Mouse (Mus musculus) erythroblast, embryonic 14.5 days (primary cell): ENCODE measurements around the gene Prss45. TPM values are rescaled to one million over a fixed set of nuclear protein-coding genes. Genes with fewer than 3 reads are reported as not detected.
A peak's percentile ranks its signal among the peaks of the same experiment; 100 is the strongest.

Experiments used
- H3K27me3 ChIP-seq: 2 replicates; pipeline ENCODE4 v1.6.1; 2012; ENCODE audit warnings: inconsistent platforms; ENCODE audit not compliant: control insufficient read depth
- H3K36me3 ChIP-seq: 2 replicates; pipeline ENCODE4 v1.6.1; 2012; ENCODE audit warnings: mild to moderate bottlenecking, inconsistent platforms; ENCODE audit not compliant: control insufficient read depth
- H3K4me1 ChIP-seq: 2 replicates; pipeline ENCODE4 v1.6.1; 2012; ENCODE audit warnings: inconsistent platforms; ENCODE audit not compliant: control insufficient read depth
- H3K4me3 ChIP-seq: replicated peaks from 2 replicates; pipeline ENCODE3; 2012; ENCODE audit warnings: moderate library complexity, mild to moderate bottlenecking, inconsistent platforms
- H3K9me3 ChIP-seq: 2 replicates; pipeline ENCODE4 v1.6.1; 2012; ENCODE audit warnings: low read length, inconsistent platforms, mixed read lengths; ENCODE audit not compliant: control insufficient read depth
- GATA1 ChIP-seq: IDR thresholded peaks from 2 replicates; pipeline ENCODE4 v1.6.1; 2012; ENCODE audit warnings: low read length, inconsistent platforms, mixed read lengths
- TAL1 ChIP-seq: IDR thresholded peaks from 3 replicates; pipeline ENCODE4 v1.6.1; 2012; ENCODE audit warnings: low read length, inconsistent platforms, mixed read lengths
- polyA plus RNA-seq: library from polyadenylated mRNA; stranded (reverse); fragments of >175 nt; gene quantifications from 2 replicates; pipeline ENCODE4 v1.2.3, GENCODE M21; 2012

Prss45 gene
- polyA plus RNA-seq, 1 experiment, result not detected

- no peaks in the 10 kb centered on the region for H3K27me3 ChIP-seq
- TF ChIP-seq GATA1 (no peak), TAL1 (no peak)
Measured at GRCm38 (mm10) chr9:110849162-110849561, 14.8 kb downstream of the Prss45 start.

GRCm38 (mm10) chr9:110855903-110856302, 21.5 kb downstream of the Prss45 start:
- Histone ChIP-seq H3K9me3 (no peaks in the 10 kb centered on the region), H3K27me3 (peaks cover 13% of the 10 kb centered on the region), H3K36me3 (no peaks in the 10 kb centered on the region), H3K4me3 (no peak overlapping the region), H3K4me1 (peaks cover 23% of the 10 kb centered on the region)
- TF ChIP-seq GATA1 (no peak), TAL1 (no peak)

More at GRCm38 (mm10) chr9:110849162-110849561, 14.8 kb downstream of the Prss45 start:
- H3K4me1 ChIP-seq, result no peaks in the 10 kb centered on the region
- no peak overlapping the region for H3K4me3 ChIP-seq
- H3K36me3 ChIP-seq, result no peaks in the 10 kb centered on the region
- H3K9me3 ChIP-seq, result no peaks in the 10 kb centered on the region

- Histone ChIP-seq H3K27me3 (peaks cover 13% of the 10 kb centered on the region), H3K4me1 (peaks cover 23% of the 10 kb centered on the region), H3K4me3 (no peak overlapping the region), H3K9me3 (no peaks in the 10 kb centered on the region), H3K36me3 (no peaks in the 10 kb centered on the region)
- no peak for TF ChIP-seq TAL1
- TF ChIP-seq GATA1, result no peak
Measured at GRCm38 (mm10) chr9:110856920-110857319, 22.5 kb downstream of the Prss45 start.

- H3K9me3 ChIP-seq, result no peaks in the 10 kb centered on the region
- H3K36me3 ChIP-seq, result no peaks in the 10 kb centered on the region
- no peak for TF ChIP-seq TAL1
- TF ChIP-seq GATA1, result no peak
- H3K4me1 ChIP-seq, result peaks cover 23% of the 10 kb centered on the region
- peak within 1 kb of the TSS; percentile 55 for H3K4me3 ChIP-seq
- peaks cover 13% of the 10 kb centered on the region for H3K27me3 ChIP-seq
Measured at GRCm38 (mm10) chr9:110857781-110858472, 23.5 kb downstream of the Prss45 start, which contains the start of gene Prss50. TSS of gene Prss50 (plus strand) at chr9:110857967.

- Histone ChIP-seq H3K4me1 (peaks cover 23% of the 10 kb centered on the region), H3K4me3 (no peak overlapping the region), H3K27me3 (peaks cover 13% of the 10 kb centered on the region), H3K36me3 (no peaks in the 10 kb centered on the region), H3K9me3 (no peaks in the 10 kb centered on the region)
- TF ChIP-seq GATA1, result no peak
- TF ChIP-seq TAL1, result no peak
Measured at GRCm38 (mm10) chr9:110858523-110858922, 24.1 kb downstream of the Prss45 start.

- no peak for TF ChIP-seq TAL1
- TF ChIP-seq GATA1, result no peak
Measured at GRCm38 (mm10) chr9:110858967-110859596, 24.7 kb downstream of the Prss45 start.

GRCm38 (mm10) chr9:110871030-110871429, 36.6 kb downstream of the Prss45 start:
- H3K4me1 ChIP-seq, result no peaks in the 10 kb centered on the region
- H3K9me3 ChIP-seq, result no peaks in the 10 kb centered on the region
- no peak overlapping the region for H3K4me3 ChIP-seq
- H3K36me3 ChIP-seq, result no peaks in the 10 kb centered on the region
- peaks cover 21% of the 10 kb centered on the region for H3K27me3 ChIP-seq
- TF ChIP-seq TAL1 (no peak), GATA1 (no peak)

More at GRCm38 (mm10) chr9:110858967-110859596, 24.7 kb downstream of the Prss45 start:
- peaks cover 23% of the 10 kb centered on the region for H3K4me1 ChIP-seq
- no peaks in the 10 kb centered on the region for H3K36me3 ChIP-seq
- no peak overlapping the region for H3K4me3 ChIP-seq
- peaks cover 13% of the 10 kb centered on the region for H3K27me3 ChIP-seq
- no peaks in the 10 kb centered on the region for H3K9me3 ChIP-seq

- H3K9me3 ChIP-seq, result no peaks in the 10 kb centered on the region
- no peak overlapping the region for H3K4me3 ChIP-seq
- H3K36me3 ChIP-seq, result no peaks in the 10 kb centered on the region
- no peaks in the 10 kb centered on the region for H3K4me1 ChIP-seq
- TF ChIP-seq GATA1 (no peak), TAL1 (no peak)
- peaks cover 27% of the 10 kb centered on the region for H3K27me3 ChIP-seq
Measured at GRCm38 (mm10) chr9:110873681-110874659, 39.6 kb downstream of the Prss45 start.

- no peaks in the 10 kb centered on the region for H3K9me3 ChIP-seq
- no peak for TF ChIP-seq GATA1
- no peak for TF ChIP-seq TAL1
- no peaks in the 10 kb centered on the region for H3K36me3 ChIP-seq
- H3K4me3 ChIP-seq, result no peak overlapping the region
- no peaks in the 10 kb centered on the region for H3K4me1 ChIP-seq
- H3K27me3 ChIP-seq, result peaks cover 35% of the 10 kb centered on the region
Measured at GRCm38 (mm10) chr9:110874660-110875191, 40.3 kb downstream of the Prss45 start.
